Mouse (Mus musculus) neural tube, embryonic 14.5 days (tissue): ENCODE data around the gene Trabd2b. TPM values are rescaled to one million over a fixed set of nuclear protein-coding genes. Genes with fewer than 3 reads are reported as not detected.
A peak's percentile ranks its signal among the peaks of the same experiment; 100 is the strongest.

Experiments used
- ATAC-seq: fragments of 200-750 bp; cut with Nextera tagmentation; 2 replicates; pipeline ENCODE4 v1.8.0; 2017; ENCODE audit warnings: low read depth, mild to moderate bottlenecking, moderate TSS enrichment, moderate library complexity
- H3K27ac ChIP-seq: fragments of 300-500 bp; sonication (generic); 2 replicates; pipeline ENCODE4 v1.5.1; 2014; ENCODE audit warnings: low read depth, mild to moderate bottlenecking, control low read depth, low read length, moderate library complexity, mixed read lengths
- H3K27me3 ChIP-seq: fragments of 300-500 bp; sonication (generic); 2 replicates; pipeline ENCODE4 v1.6.1; 2014; ENCODE audit warnings: low read length; ENCODE audit not compliant: control insufficient read depth, insufficient read depth
- H3K36me3 ChIP-seq: fragments of 300-500 bp; sonication (generic); 2 replicates; pipeline ENCODE4 v1.6.1; 2014; ENCODE audit warnings: low read length, mixed read lengths; ENCODE audit not compliant: control insufficient read depth, insufficient read depth
- H3K4me1 ChIP-seq: fragments of 300-500 bp; sonication (generic); 2 replicates; pipeline ENCODE4 v1.6.1; 2014; ENCODE audit warnings: low read length; ENCODE audit not compliant: control insufficient read depth, insufficient read depth
- H3K4me2 ChIP-seq: fragments of 300-500 bp; sonication (generic); 2 replicates; pipeline ENCODE4 v1.6.1; 2014; ENCODE audit warnings: mild to moderate bottlenecking, low read depth, low read length, control low read depth
- H3K4me3 ChIP-seq: fragments of 300-500 bp; sonication (generic); 2 replicates; pipeline ENCODE4 v1.5.1; 2014; ENCODE audit warnings: low read depth, low read length, control low read depth, mixed read lengths
- H3K9ac ChIP-seq: fragments of 300-500 bp; sonication (generic); replicated peaks from 2 replicates; pipeline ENCODE4 v1.6.1; 2014; ENCODE audit warnings: low read depth, mild to moderate bottlenecking, control low read depth, low read length, mixed read lengths
- H3K9me3 ChIP-seq: fragments of 300-500 bp; sonication (generic); 2 replicates; pipeline ENCODE4 v1.6.1; 2016; ENCODE audit warnings: low read length; ENCODE audit not compliant: control insufficient read depth
- WGBS: fragments of 180-500 bp; shearing (Covaris S2); extraction: QIAGEN DNeasy Blood & Tissue Kit; methylation state at CpG from one replicate; pipeline ENCODE4 v1.1.7; 2014; 5-methylcytosine and 5-hydroxymethylcytosine counted together
- polyA plus RNA-seq: library from polyadenylated mRNA; unstranded; fragments of >200 nt; fragmentation: Nextera tagmentation; extraction: Ambion mirVana; gene quantifications from 2 replicates; pipeline ENCODE4 v1.2.1, GENCODE M21; 2014

The Trabd2b gene
- polyA plus RNA-seq, 1 experiment from 2014 or later = 0.56 TPM

DNA sequence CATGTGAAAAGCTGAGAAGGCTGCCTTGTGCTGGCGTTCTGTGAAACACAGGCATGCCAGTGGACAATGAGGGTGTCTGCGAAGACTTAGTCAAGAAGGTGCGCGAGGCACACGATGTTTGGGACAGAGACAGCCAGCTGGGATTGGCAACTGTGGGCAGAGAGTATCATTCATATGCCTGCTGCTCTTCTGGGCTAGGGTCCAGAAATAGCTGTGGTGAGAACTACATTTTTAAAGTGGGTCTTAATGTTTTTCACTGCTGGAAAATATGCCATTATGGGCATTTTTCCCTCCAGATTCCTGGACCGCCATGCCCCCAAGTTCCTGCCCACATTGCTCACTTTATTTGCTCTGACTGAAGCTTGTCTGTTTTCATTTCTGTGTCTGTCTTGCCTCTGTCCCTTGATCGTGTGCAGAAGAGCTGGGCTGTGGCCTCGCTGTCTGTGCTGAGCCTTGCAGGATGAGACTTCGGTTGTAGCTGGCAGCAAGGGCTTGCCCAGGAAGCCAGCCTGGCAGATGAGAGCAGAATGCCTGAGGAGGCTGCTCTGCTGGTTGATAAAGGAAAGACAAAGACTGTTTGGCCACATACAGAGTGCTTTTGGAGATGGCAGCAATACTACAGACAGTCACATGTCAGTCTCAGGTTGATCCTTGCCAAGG is 42.0 kb downstream of the Trabd2b start:
- no peak overlapping the region for H3K9ac ChIP-seq
- H3K4me3 ChIP-seq = no peak overlapping the region
- no peaks in the 10 kb centered on the region for H3K9me3 ChIP-seq
- no peaks in the 10 kb centered on the region for H3K27me3 ChIP-seq
- H3K4me2 ChIP-seq = no peak overlapping the region
- 91% methylated on average over 9 of the region's 9 CpGs for WGBS
- H3K27ac ChIP-seq = no peak overlapping the region
- ATAC-seq = no peak
- no peaks in the 10 kb centered on the region for H3K36me3 ChIP-seq
- no peaks in the 10 kb centered on the region for H3K4me1 ChIP-seq

DNA sequence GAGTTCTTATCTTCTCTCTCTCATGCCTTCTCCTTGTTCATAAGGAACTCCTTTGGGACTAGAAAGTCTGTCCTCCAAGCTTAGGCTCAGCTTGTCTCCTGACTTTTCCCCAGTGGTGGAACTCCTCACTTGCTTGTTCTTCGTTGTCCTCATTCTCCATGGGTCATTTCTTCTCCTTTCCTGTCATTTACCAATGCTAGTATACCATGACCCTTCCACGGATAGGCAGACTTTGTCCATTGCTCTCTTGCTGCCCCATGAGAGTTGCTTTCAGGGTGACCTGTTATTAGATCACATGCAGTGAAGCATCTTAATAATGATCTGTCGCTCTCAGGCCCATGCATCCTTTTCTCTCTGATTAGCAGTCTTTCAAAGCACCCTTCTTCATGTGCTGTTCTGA is 46.6 kb downstream of the Trabd2b start:
- no peak overlapping the region for H3K9ac ChIP-seq
- H3K9me3 ChIP-seq = no peaks in the 10 kb centered on the region
- no peak for ATAC-seq
- H3K27ac ChIP-seq = no peak overlapping the region
- H3K4me3 ChIP-seq = no peak overlapping the region
- H3K4me2 ChIP-seq = no peak overlapping the region
- H3K36me3 ChIP-seq = no peaks in the 10 kb centered on the region
- H3K4me1 ChIP-seq = no peaks in the 10 kb centered on the region
- no peaks in the 10 kb centered on the region for H3K27me3 ChIP-seq
- 67% methylated on average over 3 of the region's 3 CpGs for WGBS

DNA sequence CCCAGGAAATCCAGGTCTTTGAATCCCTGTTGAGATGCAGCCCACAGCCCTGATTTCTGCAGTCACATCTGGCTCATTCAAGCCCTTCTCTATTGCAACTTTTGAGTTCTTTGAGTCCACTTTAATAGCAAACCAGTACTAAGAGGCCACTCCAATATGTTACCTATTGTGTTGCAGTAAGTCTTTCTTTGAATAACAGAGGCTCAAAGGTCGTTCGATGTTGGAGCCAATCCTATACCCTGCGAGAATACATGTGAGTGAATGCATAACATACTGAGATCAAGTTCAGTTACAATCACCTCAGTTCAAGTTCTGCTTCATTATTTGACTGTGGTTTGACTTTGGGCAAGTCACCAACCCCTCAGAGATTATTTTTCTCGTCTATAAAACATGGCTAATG is 47.5 kb downstream of the Trabd2b start:
- H3K4me3 ChIP-seq = no peak overlapping the region
- H3K36me3 ChIP-seq = no peaks in the 10 kb centered on the region
- 69% methylated on average over 4 of the region's 4 CpGs for WGBS
- no peaks in the 10 kb centered on the region for H3K9me3 ChIP-seq
- H3K9ac ChIP-seq = no peak overlapping the region
- no peaks in the 10 kb centered on the region for H3K27me3 ChIP-seq
- no peak overlapping the region for H3K27ac ChIP-seq
- no peaks in the 10 kb centered on the region for H3K4me1 ChIP-seq
- no peak overlapping the region for H3K4me2 ChIP-seq
- ATAC-seq = no peak

DNA sequence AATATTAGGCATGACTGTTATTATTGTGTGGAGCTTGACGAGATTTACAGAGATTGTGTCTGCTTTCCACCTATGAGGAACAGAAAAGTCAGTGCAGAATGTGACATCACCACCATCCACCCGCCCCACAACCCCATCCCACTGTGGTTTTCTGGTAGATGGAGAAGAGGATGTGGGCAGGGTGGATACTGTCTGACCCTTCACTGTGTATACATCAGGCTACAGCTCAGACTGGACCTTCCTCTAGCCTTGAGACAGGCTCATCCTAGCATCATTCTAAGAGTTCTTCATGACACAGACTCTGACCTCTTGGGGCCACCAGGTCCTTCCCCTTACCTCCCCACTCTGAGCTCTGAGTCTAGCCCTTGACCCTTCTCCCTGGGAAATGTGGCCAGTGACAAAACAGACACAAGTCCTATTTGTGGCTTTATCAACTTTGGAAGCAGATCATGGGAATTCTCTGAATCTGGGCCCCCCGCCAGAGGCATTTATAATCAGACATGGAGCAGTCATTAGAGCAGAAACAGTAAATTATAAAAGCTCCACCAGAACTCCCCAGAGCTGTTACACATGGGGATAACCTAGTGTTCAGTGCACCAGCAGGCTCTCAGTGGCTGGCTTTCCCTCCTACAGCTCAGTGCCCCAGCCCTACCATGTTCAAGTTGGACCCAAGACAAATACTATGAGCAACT is 48.1 kb downstream of the Trabd2b start:
- no peaks in the 10 kb centered on the region for H3K27me3 ChIP-seq
- WGBS = 63% methylated on average over 3 of the region's 3 CpGs
- no peaks in the 10 kb centered on the region for H3K36me3 ChIP-seq
- no peaks in the 10 kb centered on the region for H3K4me1 ChIP-seq
- H3K4me2 ChIP-seq = no peak overlapping the region
- no peak overlapping the region for H3K4me3 ChIP-seq
- H3K27ac ChIP-seq = no peak overlapping the region
- H3K9me3 ChIP-seq = no peaks in the 10 kb centered on the region
- H3K9ac ChIP-seq = no peak overlapping the region
- peak; percentile 41 for ATAC-seq

DNA sequence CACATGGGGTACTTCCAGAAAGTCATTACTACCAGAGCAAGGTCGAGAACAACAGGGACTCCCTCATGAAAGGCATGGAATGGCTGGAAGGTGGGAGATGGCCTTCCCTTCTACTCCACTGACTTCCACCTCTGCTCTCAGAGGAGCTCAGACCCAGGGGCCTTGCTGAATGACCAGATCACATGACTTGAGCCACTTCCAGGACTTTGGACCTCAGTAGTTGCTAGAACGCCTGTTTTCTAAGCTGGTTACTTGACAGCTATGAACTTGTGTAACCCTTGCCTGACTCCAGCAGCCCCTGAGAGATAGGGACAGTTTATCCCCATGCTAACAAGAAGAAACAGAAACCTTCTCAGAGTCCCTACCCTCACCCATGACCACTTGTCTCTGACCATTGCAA is 50.6 kb downstream of the Trabd2b start:
- WGBS = 89% methylated on average over 2 of the region's 2 CpGs
- Histone ChIP-seq H3K27me3 (no peaks in the 10 kb centered on the region), H3K4me1 (no peaks in the 10 kb centered on the region), H3K9me3 (no peaks in the 10 kb centered on the region), H3K4me2 (no peak overlapping the region), H3K27ac (no peak overlapping the region), H3K9ac (no peak overlapping the region), H3K36me3 (no peaks in the 10 kb centered on the region), H3K4me3 (no peak overlapping the region)
- ATAC-seq = no peak

DNA sequence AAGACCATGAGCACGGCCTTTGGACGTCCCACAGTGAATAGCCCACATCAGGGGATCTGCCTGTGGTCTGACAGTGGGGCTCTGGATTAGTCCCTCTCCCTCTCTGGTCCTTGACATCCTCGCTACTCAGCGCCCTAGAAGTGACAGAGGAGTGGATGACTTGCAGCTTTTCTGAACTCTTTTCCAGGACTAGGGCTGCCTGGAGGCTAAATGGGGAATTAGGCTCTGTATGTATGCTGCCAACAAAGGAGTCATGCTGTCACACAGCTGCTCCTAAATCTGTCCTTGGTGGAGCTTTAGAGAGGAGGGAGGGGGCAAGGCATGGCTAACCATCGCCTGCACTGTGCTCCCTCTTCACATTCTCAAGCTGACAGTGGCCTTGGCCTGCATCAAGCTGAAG is 53.1 kb downstream of the Trabd2b start:
- Histone ChIP-seq H3K9me3 (no peaks in the 10 kb centered on the region), H3K9ac (no peak overlapping the region), H3K36me3 (no peaks in the 10 kb centered on the region), H3K27ac (no peak overlapping the region), H3K4me3 (no peak overlapping the region), H3K4me1 (no peaks in the 10 kb centered on the region), H3K27me3 (no peaks in the 10 kb centered on the region), H3K4me2 (no peak overlapping the region)
- ATAC-seq = peak; percentile 60; the same call in 1 of the 2 replicates
- 13% methylated on average over 5 of the region's 5 CpGs for WGBS

DNA sequence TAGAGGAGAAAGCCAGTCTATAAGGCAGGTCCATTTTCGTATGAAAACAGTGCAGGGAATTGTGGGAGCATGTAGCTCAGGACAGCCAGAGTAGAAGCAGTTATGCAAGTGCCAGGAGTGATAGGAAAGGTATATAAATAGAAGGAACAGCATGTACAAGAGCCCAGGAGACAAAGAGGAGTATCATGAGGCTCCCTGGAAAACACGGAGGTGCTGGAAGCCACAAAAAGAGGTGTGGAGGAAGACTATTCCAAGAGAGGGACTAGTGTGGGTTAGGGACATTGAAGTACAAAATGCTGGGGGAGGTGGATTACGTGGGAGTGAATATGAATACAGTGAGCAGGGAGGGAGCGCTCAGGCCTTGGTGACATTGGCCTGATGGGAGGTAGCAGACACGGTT is 53.9 kb downstream of the Trabd2b start:
- no peaks in the 10 kb centered on the region for H3K9me3 ChIP-seq
- no peak for ATAC-seq
- no peaks in the 10 kb centered on the region for H3K36me3 ChIP-seq
- H3K27me3 ChIP-seq = no peaks in the 10 kb centered on the region
- 87% methylated on average over 5 of the region's 5 CpGs for WGBS
- H3K4me2 ChIP-seq = no peak overlapping the region
- no peak overlapping the region for H3K4me3 ChIP-seq
- no peak overlapping the region for H3K27ac ChIP-seq
- no peak overlapping the region for H3K9ac ChIP-seq
- H3K4me1 ChIP-seq = no peaks in the 10 kb centered on the region

DNA sequence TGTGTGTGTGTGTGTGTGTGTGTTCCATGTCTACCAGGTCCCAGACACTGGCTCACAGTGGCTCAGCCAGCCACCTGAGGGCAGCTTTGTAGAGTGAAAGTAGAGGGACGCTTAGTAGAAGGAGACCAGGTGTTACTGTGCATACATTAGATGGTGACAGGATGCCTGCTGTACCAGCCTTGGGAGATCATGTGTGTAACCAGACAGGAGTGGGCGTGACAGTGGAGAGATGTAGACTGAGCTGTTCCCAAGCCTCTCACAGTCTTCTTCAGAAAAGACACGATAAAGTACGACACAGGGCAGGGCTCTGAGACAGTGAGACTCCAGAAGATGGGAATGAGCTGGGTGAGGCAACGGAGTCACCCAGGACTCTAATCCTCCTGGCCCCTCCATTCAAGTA is 54.6 kb downstream of the Trabd2b start:
- Histone ChIP-seq H3K36me3 (no peaks in the 10 kb centered on the region), H3K4me2 (no peak overlapping the region), H3K9ac (no peak overlapping the region), H3K4me3 (no peak overlapping the region), H3K4me1 (no peaks in the 10 kb centered on the region), H3K27me3 (no peaks in the 10 kb centered on the region), H3K9me3 (no peaks in the 10 kb centered on the region), H3K27ac (no peak overlapping the region)
- ATAC-seq = no peak
- WGBS = 83% methylated on average over 5 of the region's 5 CpGs

DNA sequence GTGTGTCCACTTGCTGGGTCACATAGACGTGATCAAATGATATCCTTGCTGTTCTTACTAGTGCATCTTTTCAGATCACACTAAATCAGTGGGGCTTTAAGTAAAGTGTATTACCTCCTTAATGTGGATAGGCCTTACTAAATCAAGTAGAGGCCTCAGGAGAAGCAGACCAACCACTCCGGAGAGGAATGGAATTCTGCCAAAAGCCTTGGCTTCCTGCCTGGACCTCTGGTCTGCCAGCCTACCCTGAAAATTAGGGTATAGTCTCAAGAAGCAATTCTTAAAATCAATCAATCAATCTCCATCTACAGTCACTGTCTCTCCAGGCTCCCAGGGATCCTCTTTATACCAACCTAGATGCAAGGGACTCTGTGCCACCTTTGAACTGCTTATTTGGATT is 59.1 kb downstream of the Trabd2b start:
- no peaks in the 10 kb centered on the region for H3K36me3 ChIP-seq
- H3K27ac ChIP-seq = no peak overlapping the region
- no peak overlapping the region for H3K9ac ChIP-seq
- H3K4me3 ChIP-seq = no peak overlapping the region
- 58% methylated on average over 2 of the region's 2 CpGs for WGBS
- no peaks in the 10 kb centered on the region for H3K9me3 ChIP-seq
- H3K4me1 ChIP-seq = no peaks in the 10 kb centered on the region
- no peaks in the 10 kb centered on the region for H3K27me3 ChIP-seq
- ATAC-seq = no peak
- H3K4me2 ChIP-seq = no peak overlapping the region
